Mouse (Mus musculus): ENCODE data around the gene Vat1l.

The Vat1l gene

GRCm38 (mm10) chr8:114295749-114296067 is 90.3 kb downstream of the Vat1l start:
- DNase-seq (ENCODE audit: low read depth in 2 of 2, low spot score in 2 of 2): no peak

GRCm38 (mm10) chr8:114298253-114298652 is 92.8 kb downstream of the Vat1l start:
- DNase-seq (ENCODE audit: low read depth in 2 of 2, low spot score in 2 of 2): no peak

- DNase-seq (ENCODE audit: low read depth in 2 of 2, low spot score in 2 of 2): no peak
Measured at GRCm38 (mm10) chr8:114300072-114300471, 94.7 kb downstream of the Vat1l start.

- DNase-seq (ENCODE audit: low read depth in 2 of 2, low spot score in 2 of 2): no peak
Measured at GRCm38 (mm10) chr8:114306296-114306695, 100.9 kb downstream of the Vat1l start.

GRCm38 (mm10) chr8:114314669-114315325 is 109.4 kb downstream of the Vat1l start:
- DNase-seq (ENCODE audit: low read depth in 2 of 2, low spot score in 2 of 2): no peak

GRCm38 (mm10) chr8:114318161-114318560 is 112.7 kb downstream of the Vat1l start:
- no peak for DNase-seq (ENCODE audit: low read depth in 2 of 2, low spot score in 2 of 2)

GRCm38 (mm10) chr8:114322096-114322495 is 116.7 kb downstream of the Vat1l start:
- DNase-seq (ENCODE audit: low read depth in 2 of 2, low spot score in 2 of 2): no peak

- no peak for DNase-seq (ENCODE audit: low read depth in 2 of 2, low spot score in 2 of 2)
Measured at GRCm38 (mm10) chr8:114331928-114332327, 126.5 kb downstream of the Vat1l start.

- DNase-seq (ENCODE audit: low read depth in 2 of 2, low spot score in 2 of 2): no peak
Measured at GRCm38 (mm10) chr8:114332949-114333348, 127.5 kb downstream of the Vat1l start.

- no peak for DNase-seq (ENCODE audit: low read depth in 2 of 2, low spot score in 2 of 2)
Measured at GRCm38 (mm10) chr8:114335721-114336120, 130.3 kb downstream of the Vat1l start.

- no peak for DNase-seq (ENCODE audit: low read depth in 2 of 2, low spot score in 2 of 2)
Measured at GRCm38 (mm10) chr8:114342276-114342675, 136.9 kb downstream of the Vat1l start.

GRCm38 (mm10) chr8:114344789-114345188 is 139.4 kb downstream of the Vat1l start:
- no peak for DNase-seq (ENCODE audit: low read depth in 2 of 2, low spot score in 2 of 2)

- no peak for DNase-seq (ENCODE audit: low read depth in 2 of 2, low spot score in 2 of 2)
Measured at GRCm38 (mm10) chr8:114346045-114346444, 140.6 kb downstream of the Vat1l start.

- no peak for DNase-seq (ENCODE audit: low read depth in 2 of 2, low spot score in 2 of 2)
Measured at GRCm38 (mm10) chr8:114351643-114352427, 146.4 kb downstream of the Vat1l start.

GRCm38 (mm10) chr8:114360506-114360905 is 155.1 kb downstream of the Vat1l start:
- DNase-seq (ENCODE audit: low read depth in 2 of 2, low spot score in 2 of 2): no peak

- DNase-seq (ENCODE audit: low read depth in 2 of 2, low spot score in 2 of 2): no peak
Measured at GRCm38 (mm10) chr8:114363167-114363566, 157.8 kb downstream of the Vat1l start.

GRCm38 (mm10) chr8:114363656-114364055 is 158.2 kb downstream of the Vat1l start:
- DNase-seq (ENCODE audit: low read depth in 2 of 2, low spot score in 2 of 2): no peak

- peak; percentile 18 to 26 for DNase-seq (ENCODE audit: low read depth in 2 of 2, low spot score in 2 of 2)
Measured at GRCm38 (mm10) chr8:114369038-114369976, 163.9 kb downstream of the Vat1l start.

GRCm38 (mm10) chr8:114374390-114374789 is 169.0 kb downstream of the Vat1l start:
- DNase-seq (ENCODE audit: low read depth in 2 of 2, low spot score in 2 of 2): no peak

- DNase-seq (ENCODE audit: low read depth in 2 of 2, low spot score in 2 of 2): no peak
Measured at GRCm38 (mm10) chr8:114384189-114384588, 178.8 kb downstream of the Vat1l start.

- no peak for DNase-seq (ENCODE audit: low read depth in 2 of 2, low spot score in 2 of 2)
Measured at GRCm38 (mm10) chr8:114387494-114387893, 182.1 kb downstream of the Vat1l start.

Data from CD8-positive naive resting alpha-beta T cell, adult 2 months (primary cell).